Mouse (Mus musculus) intestine, postnatal 0 days (tissue): ENCODE results near the gene Zfp664. TPM values are rescaled to one million over a fixed set of nuclear protein-coding genes. Genes with fewer than 3 reads are reported as not detected.

Experiments used
- ATAC-seq: fragments of 200-750 bp; cut with Nextera tagmentation; 2 replicates; pipeline ENCODE4 v1.8.0; 2017; ENCODE audit warnings: mild to moderate bottlenecking, moderate TSS enrichment, moderate library complexity
- H3K27ac ChIP-seq: fragments of 300-500 bp; sonication (generic); 2 replicates; pipeline ENCODE4 v1.5.1; 2014; ENCODE audit warnings: mild to moderate bottlenecking, low read depth, low read length, moderate library complexity
- H3K27me3 ChIP-seq: fragments of 300-500 bp; sonication (generic); replicated peaks from 2 replicates; pipeline ENCODE4 v1.6.1; 2014; ENCODE audit warnings: low read length, mixed read lengths; ENCODE audit not compliant: control insufficient read depth, insufficient read depth
- H3K36me3 ChIP-seq: fragments of 300-500 bp; sonication (generic); 2 replicates; pipeline ENCODE4 v1.6.1; 2014; ENCODE audit warnings: mild to moderate bottlenecking, moderate library complexity; ENCODE audit not compliant: control insufficient read depth, insufficient read depth
- H3K4me1 ChIP-seq: fragments of 300-500 bp; sonication (generic); replicated peaks from 2 replicates; pipeline ENCODE4 v1.6.1; 2014; ENCODE audit warnings: antibody characterized with exemption, low read length, mixed read lengths; ENCODE audit not compliant: control insufficient read depth, insufficient read depth
- H3K4me2 ChIP-seq: fragments of 300-500 bp; sonication (generic); replicated peaks from 2 replicates; pipeline ENCODE4 v1.6.1; 2014; ENCODE audit warnings: low read depth, mild to moderate bottlenecking, moderate library complexity
- H3K4me3 ChIP-seq: fragments of 300-500 bp; sonication (generic); 2 replicates; pipeline ENCODE4 v1.5.1; 2014; ENCODE audit warnings: low read depth, low read length
- H3K9ac ChIP-seq: fragments of 300-500 bp; sonication (generic); 2 replicates; pipeline ENCODE4 v1.6.1; 2014; ENCODE audit warnings: mild to moderate bottlenecking, low read depth, low read length
- H3K9me3 ChIP-seq: fragments of 300-500 bp; sonication (generic); 2 replicates; pipeline ENCODE4 v1.6.1; 2016; ENCODE audit warnings: mixed run types; ENCODE audit not compliant: control insufficient read depth
- CTCF ChIP-seq: sonication (generic); IDR thresholded peaks from 2 replicates; pipeline ENCODE4 v1.5.1; 2016; ENCODE audit warnings: low read depth, mild to moderate bottlenecking, control low read depth, antibody characterized with exemption, moderate library complexity
- WGBS: fragments of 180-500 bp; shearing (Covaris S2); extraction: QIAGEN DNeasy Blood & Tissue Kit; methylation state at CpG from one replicate; pipeline ENCODE4 v1.1.7; 2014; 5-methylcytosine and 5-hydroxymethylcytosine counted together
- polyA plus RNA-seq: library from polyadenylated mRNA; unstranded; fragments of >200 nt; fragmentation: Nextera tagmentation; extraction: Ambion mirVana; gene quantifications from 2 replicates; pipeline ENCODE4 v1.2.1, GENCODE M21; 2015

Gene Zfp664
- polyA plus RNA-seq, 1 experiment from 2014 or later, result 36.7 TPM

GRCm38 (mm10) chr5:124900738-124901490, 38.4 kb downstream of the Zfp664 start:
- Histone ChIP-seq H3K27me3 (no peaks in the 10 kb centered on the region), H3K9me3 (no peaks in the 10 kb centered on the region), H3K36me3 (no peaks in the 10 kb centered on the region), H3K9ac (no peak overlapping the region), H3K4me3 (no peak overlapping the region), H3K4me1 (0 out of 2 replicates have a peak, but pooled peaks cover 3% of the 10 kb centered on the region), H3K4me2 (no peak overlapping the region), H3K27ac (no peak overlapping the region)
- ATAC-seq, result no peak
- 62% methylated on average over 19 of the region's 19 CpGs for WGBS
- peak; percentile 41 for TF ChIP-seq CTCF

DNA sequence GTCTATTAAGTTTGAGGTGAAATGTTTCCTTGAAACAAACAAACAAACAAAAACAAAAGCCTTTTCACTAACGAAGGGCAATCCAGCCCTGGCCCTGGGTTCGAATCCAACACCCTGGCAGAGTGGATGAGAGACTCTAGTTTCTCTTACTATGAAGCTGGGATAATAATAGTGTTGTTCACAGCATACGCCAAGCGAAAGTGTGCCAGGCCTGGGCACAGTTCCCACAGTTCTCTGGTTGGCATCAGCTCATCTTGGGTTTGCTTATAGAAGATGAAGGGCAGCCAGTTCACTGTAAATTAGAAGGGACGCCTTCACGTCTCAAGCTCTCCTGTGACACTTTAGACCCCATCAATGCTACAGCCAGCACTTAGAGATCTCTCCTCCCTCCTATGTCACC, 39.2 kb downstream of the Zfp664 start:
- 82% methylated on average over 6 of the region's 6 CpGs for whole genome bisulfite sequencing
- Histone ChIP-seq H3K9ac (no peak overlapping the region), H3K36me3 (no peaks in the 10 kb centered on the region), H3K27me3 (no peaks in the 10 kb centered on the region), H3K4me2 (no peak overlapping the region), H3K27ac (no peak overlapping the region), H3K9me3 (no peaks in the 10 kb centered on the region), H3K4me1 (0 out of 2 replicates have a peak, but pooled peaks cover 3% of the 10 kb centered on the region), H3K4me3 (no peak overlapping the region)
- ATAC-seq, result no peak
- TF ChIP-seq CTCF, result no peak

DNA sequence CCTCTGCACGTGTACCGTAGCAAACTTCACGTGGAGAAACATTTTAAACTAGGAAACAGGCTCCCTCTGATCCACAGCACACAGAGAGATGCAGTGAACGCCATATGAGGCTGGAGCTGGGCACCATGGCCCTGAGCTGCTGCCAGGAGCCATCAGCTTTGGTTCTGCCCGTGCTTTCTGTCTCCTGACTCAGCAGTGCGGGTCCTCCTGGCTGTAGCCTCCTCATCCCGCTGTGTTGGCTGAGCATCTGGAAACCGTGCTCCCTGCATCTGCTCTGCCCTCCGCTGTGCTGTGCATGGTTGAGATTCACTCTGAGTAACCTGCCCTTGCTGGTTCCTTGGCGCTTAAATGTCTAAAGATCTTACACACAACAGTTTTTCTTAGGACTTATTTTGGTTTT, 39.7 kb downstream of the Zfp664 start:
- no peak overlapping the region for H3K27ac ChIP-seq
- H3K4me3 ChIP-seq, result no peak overlapping the region
- 82% methylated on average over 10 of the region's 10 CpGs for WGBS
- no peak overlapping the region for H3K9ac ChIP-seq
- no peak for TF ChIP-seq CTCF
- 0 out of 2 replicates have a peak, but pooled peaks cover 3% of the 10 kb centered on the region for H3K4me1 ChIP-seq
- no peak for ATAC-seq
- no peaks in the 10 kb centered on the region for H3K36me3 ChIP-seq
- H3K4me2 ChIP-seq, result no peak overlapping the region
- no peaks in the 10 kb centered on the region for H3K9me3 ChIP-seq
- H3K27me3 ChIP-seq, result no peaks in the 10 kb centered on the region

DNA sequence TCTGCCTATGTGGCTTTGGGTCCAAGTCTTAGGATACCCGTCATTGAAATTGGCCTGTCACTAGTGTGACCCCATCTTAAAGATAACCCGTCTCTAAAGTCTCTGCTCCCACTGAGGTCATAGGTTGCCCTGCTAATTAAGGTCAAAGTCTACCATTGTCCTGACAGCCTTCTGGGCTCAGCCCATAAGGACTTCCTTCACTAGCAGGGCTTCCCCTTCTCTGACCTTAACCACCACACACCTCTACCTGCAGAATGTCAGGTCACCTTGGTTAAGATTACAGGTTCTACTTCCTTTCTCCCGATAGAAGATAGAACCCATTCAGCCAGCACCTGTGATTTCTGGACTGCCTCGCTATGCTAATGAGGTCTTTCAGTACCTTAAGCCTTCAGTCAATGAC, 41.4 kb downstream of the Zfp664 start:
- Histone ChIP-seq H3K4me2 (no peak overlapping the region), H3K27ac (no peak overlapping the region), H3K36me3 (no peaks in the 10 kb centered on the region)

DNA sequence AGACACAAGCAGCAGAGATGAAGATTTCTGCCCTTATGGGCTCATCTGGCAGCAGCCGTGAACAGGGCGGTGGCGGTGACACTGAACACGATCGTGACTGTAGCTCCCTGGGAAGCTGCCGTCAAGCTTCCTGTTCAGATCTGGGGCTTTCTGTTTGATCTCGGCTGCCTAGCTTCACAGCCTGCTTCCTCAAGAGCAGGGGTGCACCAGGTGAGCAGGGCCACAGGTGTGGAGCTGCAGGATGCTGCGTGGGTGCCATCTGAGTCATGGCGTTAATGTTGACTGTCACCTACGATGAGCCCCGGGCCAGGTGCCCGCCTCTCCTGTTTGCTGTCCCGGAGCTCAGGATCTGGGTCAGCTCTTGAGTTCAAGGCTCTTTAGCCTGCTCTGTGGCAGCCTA, 44.4 kb downstream of the Zfp664 start:
- H3K4me1 ChIP-seq, result no peaks in the 10 kb centered on the region
- 53% methylated on average over 13 of the region's 13 CpGs for WGBS
- no peak for ATAC-seq
- no peaks in the 10 kb centered on the region for H3K36me3 ChIP-seq
- no peak overlapping the region for H3K4me2 ChIP-seq
- no peak overlapping the region for H3K4me3 ChIP-seq
- H3K27me3 ChIP-seq, result no peaks in the 10 kb centered on the region
- TF ChIP-seq CTCF, result no peak
- H3K27ac ChIP-seq, result no peak overlapping the region
- no peaks in the 10 kb centered on the region for H3K9me3 ChIP-seq
- no peak overlapping the region for H3K9ac ChIP-seq

More for the DNA sequence above, 41.4 kb downstream of the Zfp664 start:
- no peaks in the 10 kb centered on the region for H3K9me3 ChIP-seq
- 24% methylated on average over 4 of the region's 4 CpGs for WGBS
- H3K27me3 ChIP-seq, result no peaks in the 10 kb centered on the region
- 0 out of 2 replicates have a peak, but pooled peaks cover 3% of the 10 kb centered on the region for H3K4me1 ChIP-seq
- no peak overlapping the region for H3K9ac ChIP-seq
- ATAC-seq, result peak; percentile 53
- TF ChIP-seq CTCF, result no peak
- H3K4me3 ChIP-seq, result no peak overlapping the region

GRCm38 (mm10) chr5:124908860-124909259, 46.4 kb downstream of the Zfp664 start:
- peak; percentile 54; the same call in 1 of the 2 replicates for ATAC-seq
- H3K9ac ChIP-seq, result no peak overlapping the region
- TF ChIP-seq CTCF, result peak; percentile 97
- H3K27ac ChIP-seq, result no peak overlapping the region
- H3K36me3 ChIP-seq, result no peaks in the 10 kb centered on the region
- no peaks in the 10 kb centered on the region for H3K9me3 ChIP-seq
- no peak overlapping the region for H3K4me3 ChIP-seq
- no peak overlapping the region for H3K4me2 ChIP-seq
- WGBS, result 19% methylated on average over 5 of the region's 5 CpGs
- H3K4me1 ChIP-seq, result no peaks in the 10 kb centered on the region
- 0 out of 2 replicates have a peak, but pooled peaks cover under 1% of the 10 kb centered on the region for H3K27me3 ChIP-seq
